Mouse (Mus musculus) liver, adult 2 months (tissue): ENCODE measurements around the gene Pex5l.

Experiments used
- CTCF ChIP-seq: fragments of 200-500 bp; IDR thresholded peaks from 2 replicates; pipeline ENCODE4 v1.5.1; 2011; ENCODE audit warnings: low read depth, low read length, control low read depth
- POLR2A ChIP-seq: fragments of 200-500 bp; IDR thresholded peaks from 2 replicates; pipeline ENCODE4 v1.6.1; 2011; ENCODE audit warnings: low read length, control low read depth; ENCODE audit not compliant: insufficient read depth; ENCODE audit errors: extremely low read depth

GRCm38 (mm10) chr3:32991713-32992575 is 151.1 kb downstream of the Pex5l start:
- TF ChIP-seq CTCF: no peak
- TF ChIP-seq POLR2A: no peak
